Mouse (Mus musculus): ENCODE results near the gene 4921536K21Rik. TPM values are rescaled to one million over a fixed set of nuclear protein-coding genes. Genes with fewer than 3 reads are reported as not detected.

4921536K21Rik gene
- polyA plus RNA-seq (2014; fragmentation: Nextera tagmentation; extraction: Ambion mirVana), result 0.12 and 0.13 TPM in 2 replicates

DNA sequence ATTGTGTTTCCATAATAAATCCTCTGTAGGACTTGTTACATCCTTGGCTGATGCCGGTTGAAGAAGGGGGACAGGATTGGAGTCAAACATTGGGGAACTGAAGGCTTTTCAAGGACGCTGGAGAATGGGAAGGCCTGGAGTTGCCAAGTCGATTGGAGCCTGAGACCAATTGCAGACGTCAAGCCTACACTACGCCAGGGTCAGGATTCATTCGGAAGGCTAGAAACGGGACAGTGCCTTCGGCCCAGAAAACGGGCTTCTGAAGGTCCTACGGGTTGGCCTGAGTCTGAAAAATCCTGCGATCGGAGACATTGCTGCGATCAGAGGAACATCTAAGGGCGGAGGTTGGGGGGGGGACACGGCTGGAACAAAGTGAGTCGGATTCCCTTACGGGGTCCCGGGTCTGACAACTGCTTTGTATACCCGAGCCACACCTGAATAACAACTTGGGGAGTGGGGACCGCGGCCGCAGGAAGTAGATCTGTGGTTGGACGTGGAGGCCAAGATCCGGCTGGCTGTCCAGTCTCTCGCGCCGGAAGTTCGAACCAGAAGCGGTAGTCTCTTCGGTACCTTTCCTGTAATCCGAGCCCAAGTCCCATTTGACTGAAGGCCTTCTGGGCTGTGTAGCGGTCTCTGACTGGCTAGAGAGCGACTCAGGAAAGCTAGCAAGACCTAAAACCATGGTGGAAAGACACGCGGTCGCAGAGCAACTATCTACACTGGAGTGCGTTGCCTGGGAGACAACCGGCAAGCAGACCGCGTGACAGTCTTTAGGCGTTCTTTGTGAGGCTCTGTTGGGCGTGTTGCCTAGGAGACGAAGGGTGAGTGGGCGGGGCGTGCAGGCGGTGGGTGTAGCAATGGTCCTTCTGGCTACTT is at the start of gene 4921536K21Rik, which contains the start of gene Dusp18:
Gene 4921536K21Rik, minus strand, starts transcription at position 693 of the 876 bp plus-strand sequence.
Gene Dusp18, plus strand, starts transcription at position 835 of the 876 bp plus-strand sequence.
- ATAC-seq (ENCODE audit: insufficient number of reproducible peaks, insufficient read depth, low FRiP score, low read depth), result peak; percentile 96
- Histone ChIP-seq H3K27ac (ENCODE audit: low read length) (peak within 1 kb of the TSS; percentile 87), H3K9me3 (ENCODE audit: control insufficient read depth, low read depth, low read length) (no peaks in the 10 kb centered on the region), H3K9ac (replicated peaks; ENCODE audit: low read depth, low read length) (peak within 1 kb of the TSS; percentile 40), H3K4me3 (ENCODE audit: low read depth, low read length) (peak within 1 kb of the TSS; percentile 52), H3K4me2 (replicated peaks; ENCODE audit: low read depth, low read length) (peak within 1 kb of the TSS; percentile 86), H3K4me1 (ENCODE audit: control insufficient read depth, insufficient read depth, low read length) (no peaks in the 10 kb centered on the region), H3K36me3 (ENCODE audit: control insufficient read depth, insufficient read depth, low read length) (peaks cover 3% of the 10 kb centered on the region; the same call in 1 of the 2 replicates), H3K27me3 (ENCODE audit: control insufficient read depth, insufficient read depth, low read length) (no peaks in the 10 kb centered on the region)
- WGBS, result 4% methylated on average over 46 of the region's 46 CpGs

DNA sequence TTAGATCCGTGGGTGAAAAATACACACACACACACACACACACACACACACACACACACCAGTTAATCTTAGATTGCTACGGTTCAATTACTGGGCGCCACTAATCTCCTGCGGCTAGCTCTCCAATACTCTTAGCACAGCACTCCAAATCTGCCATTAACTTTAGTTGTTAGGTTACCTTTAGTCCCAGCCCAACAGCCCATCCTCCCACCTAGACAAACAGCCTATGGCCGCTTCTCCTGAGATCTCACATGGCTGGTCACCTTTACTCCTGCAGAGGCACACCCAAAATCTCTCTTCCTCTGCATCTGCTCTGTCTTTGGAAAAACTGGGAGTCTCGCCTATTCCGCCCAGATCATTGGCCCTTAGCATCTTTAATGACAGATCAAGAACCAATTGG is 46.5 kb upstream of the 4921536K21Rik start:
- no peak overlapping the region for H3K4me2 ChIP-seq (replicated peaks; ENCODE audit: low read depth, low read length)
- no peak for ATAC-seq (ENCODE audit: insufficient number of reproducible peaks, insufficient read depth, low FRiP score, low read depth)
- no peaks in the 10 kb centered on the region for H3K4me1 ChIP-seq (ENCODE audit: control insufficient read depth, insufficient read depth, low read length)
- no peaks in the 10 kb centered on the region for H3K9me3 ChIP-seq (ENCODE audit: control insufficient read depth, low read depth, low read length)
- no peaks in the 10 kb centered on the region for H3K36me3 ChIP-seq (ENCODE audit: control insufficient read depth, insufficient read depth, low read length)
- WGBS, result 87% methylated on average over 7 of the region's 7 CpGs
- no peak overlapping the region for H3K4me3 ChIP-seq (ENCODE audit: low read depth, low read length)
- no peak overlapping the region for H3K9ac ChIP-seq (replicated peaks; ENCODE audit: low read depth, low read length)
- H3K27ac ChIP-seq (ENCODE audit: low read length), result no peak overlapping the region
- H3K27me3 ChIP-seq (ENCODE audit: control insufficient read depth, insufficient read depth, low read length), result no peaks in the 10 kb centered on the region

DNA sequence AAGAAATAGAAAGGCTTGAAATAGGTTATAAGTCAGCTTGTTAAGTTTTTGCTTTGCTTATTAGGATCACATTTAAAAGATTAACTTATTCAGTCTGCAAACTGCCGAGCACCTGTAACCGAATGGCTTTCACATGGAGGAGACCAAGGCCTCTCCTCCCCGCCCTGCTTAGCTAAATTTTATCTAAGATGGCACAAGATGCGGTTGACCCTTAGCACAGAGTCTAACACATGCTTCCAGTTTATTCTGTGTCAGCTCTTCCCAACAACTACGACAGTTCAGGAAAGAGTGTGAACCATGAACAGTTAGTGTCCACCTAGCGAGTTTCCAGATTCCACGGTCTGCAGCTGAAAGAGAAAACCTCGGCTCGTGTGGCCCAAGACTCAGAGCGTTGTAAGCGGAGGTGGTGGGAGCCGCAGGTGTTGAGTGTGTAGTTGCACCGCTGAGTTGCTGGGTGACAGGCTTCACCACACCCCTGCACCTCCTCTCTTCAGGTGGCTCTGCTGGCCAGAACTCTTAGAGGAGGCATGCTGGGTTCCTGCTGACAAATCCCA is 42.5 kb upstream of the 4921536K21Rik start:
- ATAC-seq (ENCODE audit: insufficient number of reproducible peaks, insufficient read depth, low FRiP score, low read depth), result no peak
- H3K9me3 ChIP-seq (ENCODE audit: control insufficient read depth, low read depth, low read length), result no peaks in the 10 kb centered on the region

GRCm38 (mm10) chr11:3936318-3936717 is 41.4 kb upstream of the 4921536K21Rik start:
- no peak overlapping the region for H3K27ac ChIP-seq (ENCODE audit: low read length)
- ATAC-seq (ENCODE audit: insufficient number of reproducible peaks, insufficient read depth, low FRiP score, low read depth), result no peak
- no peaks in the 10 kb centered on the region for H3K9me3 ChIP-seq (ENCODE audit: control insufficient read depth, low read depth, low read length)
- H3K4me1 ChIP-seq (ENCODE audit: control insufficient read depth, insufficient read depth, low read length), result peaks cover 5% of the 10 kb centered on the region
- H3K4me2 ChIP-seq (replicated peaks; ENCODE audit: low read depth, low read length), result no peak overlapping the region
- H3K36me3 ChIP-seq (ENCODE audit: control insufficient read depth, insufficient read depth, low read length), result no peaks in the 10 kb centered on the region
- H3K27me3 ChIP-seq (ENCODE audit: control insufficient read depth, insufficient read depth, low read length), result no peaks in the 10 kb centered on the region
- no peak overlapping the region for H3K4me3 ChIP-seq (ENCODE audit: low read depth, low read length)
- 87% methylated on average over 3 of the region's 3 CpGs for WGBS
- no peak overlapping the region for H3K9ac ChIP-seq (replicated peaks; ENCODE audit: low read depth, low read length)

More for the DNA sequence above, 42.5 kb upstream of the 4921536K21Rik start:
- no peaks in the 10 kb centered on the region for H3K27me3 ChIP-seq (ENCODE audit: control insufficient read depth, insufficient read depth, low read length)
- H3K4me1 ChIP-seq (ENCODE audit: control insufficient read depth, insufficient read depth, low read length), result no peaks in the 10 kb centered on the region
- H3K36me3 ChIP-seq (ENCODE audit: control insufficient read depth, insufficient read depth, low read length), result no peaks in the 10 kb centered on the region
- H3K9ac ChIP-seq (replicated peaks; ENCODE audit: low read depth, low read length), result no peak overlapping the region
- H3K4me2 ChIP-seq (replicated peaks; ENCODE audit: low read depth, low read length), result no peak overlapping the region
- H3K4me3 ChIP-seq (ENCODE audit: low read depth, low read length), result no peak overlapping the region
- no peak overlapping the region for H3K27ac ChIP-seq (ENCODE audit: low read length)
- 67% methylated on average over 13 of the region's 13 CpGs for WGBS

- Histone ChIP-seq H3K27ac (ENCODE audit: low read length) (no peak overlapping the region), H3K4me2 (replicated peaks; ENCODE audit: low read depth, low read length) (no peak overlapping the region), H3K4me3 (ENCODE audit: low read depth, low read length) (no peak overlapping the region), H3K9ac (replicated peaks; ENCODE audit: low read depth, low read length) (no peak overlapping the region), H3K4me1 (ENCODE audit: control insufficient read depth, insufficient read depth, low read length) (peaks cover 8% of the 10 kb centered on the region), H3K27me3 (ENCODE audit: control insufficient read depth, insufficient read depth, low read length) (no peaks in the 10 kb centered on the region), H3K9me3 (ENCODE audit: control insufficient read depth, low read depth, low read length) (no peaks in the 10 kb centered on the region), H3K36me3 (ENCODE audit: control insufficient read depth, insufficient read depth, low read length) (no peaks in the 10 kb centered on the region)
- WGBS, result 76% methylated on average over 4 of the region's 4 CpGs
- ATAC-seq (ENCODE audit: insufficient number of reproducible peaks, insufficient read depth, low FRiP score, low read depth), result no peak
Observed at GRCm38 (mm10) chr11:3935135-3935534, 40.2 kb upstream of the 4921536K21Rik start.

DNA sequence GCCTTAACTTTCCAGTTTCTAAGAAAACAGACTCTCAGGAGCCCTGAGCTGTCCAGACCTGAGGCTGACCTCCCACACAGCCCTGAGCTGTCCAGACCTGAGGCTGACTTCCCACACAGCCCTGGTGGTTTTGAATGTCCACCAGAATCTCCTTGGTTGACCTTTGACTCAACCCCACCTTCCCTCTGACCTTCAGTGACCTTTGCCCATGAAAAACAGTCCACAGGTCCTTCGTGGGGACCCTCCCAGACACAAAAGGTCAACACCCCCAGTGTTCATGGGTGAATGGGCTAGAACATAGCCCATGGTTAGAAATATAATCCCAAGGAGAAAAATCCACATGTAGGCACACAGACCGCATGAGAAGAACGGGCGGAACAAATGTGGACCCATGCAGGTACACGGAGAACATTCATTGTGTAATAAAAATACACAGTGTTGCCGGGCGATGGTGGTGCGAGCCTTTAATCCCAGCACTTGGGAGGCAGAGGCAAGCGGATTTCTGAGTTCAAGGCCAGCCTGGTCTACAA is 38.9 kb upstream of the 4921536K21Rik start:
- Histone ChIP-seq H3K27me3 (ENCODE audit: control insufficient read depth, insufficient read depth, low read length) (no peaks in the 10 kb centered on the region), H3K4me2 (replicated peaks; ENCODE audit: low read depth, low read length) (no peak overlapping the region), H3K36me3 (ENCODE audit: control insufficient read depth, insufficient read depth, low read length) (no peaks in the 10 kb centered on the region), H3K9ac (replicated peaks; ENCODE audit: low read depth, low read length) (no peak overlapping the region), H3K27ac (ENCODE audit: low read length) (no peak overlapping the region), H3K9me3 (ENCODE audit: control insufficient read depth, low read depth, low read length) (no peaks in the 10 kb centered on the region), H3K4me3 (ENCODE audit: low read depth, low read length) (no peak overlapping the region), H3K4me1 (ENCODE audit: control insufficient read depth, insufficient read depth, low read length) (peaks cover 8% of the 10 kb centered on the region)
- ATAC-seq (ENCODE audit: insufficient number of reproducible peaks, insufficient read depth, low FRiP score, low read depth), result no peak
- 92% methylated on average over 9 of the region's 9 CpGs for WGBS

- ATAC-seq (ENCODE audit: insufficient number of reproducible peaks, insufficient read depth, low FRiP score, low read depth), result peak; percentile 74
- Histone ChIP-seq H3K4me1 (ENCODE audit: control insufficient read depth, insufficient read depth, low read length) (peaks cover 8% of the 10 kb centered on the region), H3K27ac (ENCODE audit: low read length) (no peak within 1 kb of the TSS), H3K27me3 (ENCODE audit: control insufficient read depth, insufficient read depth, low read length) (no peaks in the 10 kb centered on the region), H3K4me2 (replicated peaks; ENCODE audit: low read depth, low read length) (peak within 1 kb of the TSS; percentile 69), H3K9me3 (ENCODE audit: control insufficient read depth, low read depth, low read length) (no peaks in the 10 kb centered on the region), H3K9ac (replicated peaks; ENCODE audit: low read depth, low read length) (peak within 1 kb of the TSS; percentile 28; the same call in 1 of the 2 replicates), H3K36me3 (ENCODE audit: control insufficient read depth, insufficient read depth, low read length) (no peaks in the 10 kb centered on the region), H3K4me3 (ENCODE audit: low read depth, low read length) (peak within 1 kb of the TSS; percentile 39)
- WGBS, result 0% methylated on average over 23 of the region's 26 CpGs
Observed at GRCm38 (mm10) chr11:3931511-3932211, 36.8 kb upstream of the 4921536K21Rik start, which contains the start of gene Tcn2. TSS of gene Tcn2 (minus strand) at chr11:3932159.

DNA sequence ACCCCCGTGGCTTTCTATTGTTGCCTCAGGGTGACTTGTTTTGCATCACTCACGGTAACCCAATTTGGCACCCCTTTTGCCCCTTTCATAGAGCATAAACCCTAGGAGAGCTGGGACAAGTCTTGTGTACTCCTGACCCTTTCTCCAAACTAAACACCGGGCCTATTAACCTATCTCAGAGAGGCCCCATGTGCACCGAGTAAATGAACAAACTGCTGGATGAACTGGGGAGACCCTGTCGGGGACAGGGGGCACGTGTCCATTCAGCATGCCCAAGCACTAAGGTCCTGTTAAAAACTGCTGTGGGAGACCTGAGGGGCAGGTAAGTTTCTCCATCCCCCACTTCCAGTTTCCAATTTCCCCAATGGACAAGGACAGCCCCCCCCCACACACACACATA is 36.0 kb upstream of the 4921536K21Rik start:
- H3K4me1 ChIP-seq (ENCODE audit: control insufficient read depth, insufficient read depth, low read length), result peaks cover 8% of the 10 kb centered on the region
- 0 out of 2 replicates have a peak, but pooled peaks have one; percentile 20 for ATAC-seq (ENCODE audit: insufficient number of reproducible peaks, insufficient read depth, low FRiP score, low read depth)
- peak overlapping the region; percentile 69 for H3K4me2 ChIP-seq (replicated peaks; ENCODE audit: low read depth, low read length)
- H3K4me3 ChIP-seq (ENCODE audit: low read depth, low read length), result peak overlapping the region; percentile 39
- WGBS, result 29% methylated on average over 6 of the region's 6 CpGs
- no peaks in the 10 kb centered on the region for H3K36me3 ChIP-seq (ENCODE audit: control insufficient read depth, insufficient read depth, low read length)
- H3K9ac ChIP-seq (replicated peaks; ENCODE audit: low read depth, low read length), result peak overlapping the region; percentile 28; the same call in 1 of the 2 replicates
- H3K27me3 ChIP-seq (ENCODE audit: control insufficient read depth, insufficient read depth, low read length), result no peaks in the 10 kb centered on the region
- H3K9me3 ChIP-seq (ENCODE audit: control insufficient read depth, low read depth, low read length), result no peaks in the 10 kb centered on the region
- H3K27ac ChIP-seq (ENCODE audit: low read length), result no peak overlapping the region
